Mouse (Mus musculus): ENCODE measurements around the gene Nrbf2.

Gene Nrbf2

DNA sequence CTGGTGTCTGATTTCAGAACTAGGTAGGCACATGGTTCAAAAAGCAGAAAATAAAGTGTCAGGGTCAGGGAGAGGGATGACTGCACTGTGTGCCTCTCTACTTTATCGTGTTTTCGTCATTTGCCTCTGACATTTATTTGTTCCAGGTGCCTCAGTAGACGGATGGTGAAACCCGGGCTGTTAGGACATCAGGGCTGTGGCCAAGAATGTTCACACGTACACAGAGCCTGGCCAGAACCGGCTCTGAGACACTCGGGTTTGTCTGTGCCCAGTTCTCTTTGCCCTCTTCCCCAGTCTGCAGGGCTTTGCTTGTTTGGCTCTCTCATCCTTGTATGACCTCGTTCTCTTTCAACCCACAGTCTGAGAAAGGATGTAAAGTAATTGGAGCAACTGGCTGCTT lies 6.0 kb upstream of the Nrbf2 start:
- no peak for DNase-seq

DNA sequence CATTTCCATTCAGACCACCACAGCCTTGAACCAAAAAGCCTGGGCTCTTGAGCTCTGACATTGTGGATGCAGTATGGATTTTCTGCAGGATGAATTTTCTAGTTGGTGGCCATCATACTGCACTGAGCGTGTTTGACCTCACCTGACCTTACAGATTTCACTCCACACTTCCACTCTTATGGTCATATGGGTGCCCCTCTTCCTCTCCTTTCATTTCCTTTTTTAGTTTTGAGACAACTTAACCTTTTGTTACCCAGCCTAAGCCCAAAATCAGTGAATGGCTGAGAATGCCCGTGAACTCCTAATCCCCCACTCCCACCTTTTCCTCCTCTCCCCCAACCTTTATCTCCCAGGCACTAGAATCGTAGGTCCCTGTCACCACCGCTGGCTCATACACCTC lies 5.5 kb upstream of the Nrbf2 start:
- no peak for DNase-seq

DNA sequence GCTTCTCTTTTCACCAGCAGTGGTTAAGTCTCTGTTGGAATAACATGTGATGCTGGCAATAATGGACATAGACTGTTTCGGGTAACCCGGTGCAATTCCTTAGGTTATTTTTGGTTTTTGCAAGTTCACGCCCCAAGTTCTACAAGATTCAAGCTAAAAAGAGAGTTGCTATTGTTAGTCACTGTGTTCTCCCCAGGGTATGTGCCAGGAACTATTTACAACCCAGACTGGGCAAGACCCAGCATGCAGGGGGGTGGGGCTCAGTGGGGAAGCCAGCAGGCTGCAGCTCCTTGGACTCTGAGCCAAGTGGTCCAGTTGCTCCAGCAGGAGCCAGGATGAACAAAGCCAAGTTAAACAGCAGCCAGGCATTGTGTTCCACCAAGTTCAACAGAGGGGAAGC lies 2.8 kb upstream of the Nrbf2 start:
- DNase-seq: peak; percentile 81

DNA sequence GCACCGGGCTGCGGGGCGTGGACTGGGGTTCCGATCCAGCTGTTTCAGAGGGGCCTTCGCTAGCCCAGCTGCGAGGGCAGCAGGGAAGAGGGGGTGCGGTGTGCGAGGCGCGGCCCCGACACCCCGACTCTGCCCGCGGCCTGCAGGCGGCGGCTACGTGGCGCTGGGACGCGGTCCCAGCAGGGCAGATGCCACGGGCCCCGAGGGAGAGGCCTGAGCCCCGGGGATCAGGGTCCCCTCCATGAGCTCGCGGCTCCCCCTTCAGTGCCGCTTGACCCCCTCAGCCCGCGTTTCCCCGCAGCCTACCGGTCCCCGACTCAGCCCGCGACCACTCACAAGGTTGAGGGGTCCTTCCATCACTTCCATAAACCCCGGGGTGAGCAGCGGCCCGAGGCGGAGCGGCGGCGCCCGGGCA lies 337 bp downstream of the Nrbf2 start:
- DNase-seq: no peak

DNA sequence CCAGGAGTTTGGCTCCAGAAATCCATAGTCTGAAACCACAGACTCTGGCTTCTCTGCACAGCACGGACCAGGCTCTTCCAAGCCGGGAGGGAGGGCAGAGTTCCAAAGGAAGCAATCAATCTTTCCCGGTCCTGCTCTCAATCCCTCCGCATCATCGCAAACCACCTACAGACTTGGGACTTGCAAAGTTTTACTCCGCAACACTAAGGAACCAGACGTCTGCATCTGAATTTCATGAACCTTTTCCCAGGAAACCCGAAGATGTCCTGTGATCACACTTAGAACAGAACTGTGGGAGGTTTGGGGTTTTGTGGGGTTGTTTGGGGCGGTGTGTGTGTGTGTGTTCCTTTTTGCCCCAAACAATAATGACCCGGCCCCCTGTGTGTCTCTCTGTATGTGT lies 794 bp downstream of the Nrbf2 start:
- DNase-seq: peak; percentile 52

DNA sequence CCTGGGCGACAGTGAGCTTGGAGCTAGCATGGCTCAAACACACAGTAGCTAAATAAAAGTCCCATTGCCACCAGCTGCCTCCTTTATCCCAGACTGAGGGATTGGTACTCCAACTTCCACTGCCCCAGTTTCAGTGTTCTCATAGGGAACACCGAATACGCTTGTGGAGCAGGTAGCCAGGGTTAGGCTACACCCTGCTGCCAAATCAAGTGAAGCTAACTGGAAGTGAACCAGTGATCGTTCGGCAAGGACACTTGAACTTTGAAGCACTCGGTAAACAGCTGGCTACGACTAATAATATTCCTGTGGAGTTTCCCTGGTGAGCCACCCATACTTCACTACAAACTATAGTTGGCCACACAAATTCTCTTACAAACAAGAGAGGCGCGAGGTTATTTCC lies 1.6 kb downstream of the Nrbf2 start:
- DNase-seq: peak; percentile 24

DNA sequence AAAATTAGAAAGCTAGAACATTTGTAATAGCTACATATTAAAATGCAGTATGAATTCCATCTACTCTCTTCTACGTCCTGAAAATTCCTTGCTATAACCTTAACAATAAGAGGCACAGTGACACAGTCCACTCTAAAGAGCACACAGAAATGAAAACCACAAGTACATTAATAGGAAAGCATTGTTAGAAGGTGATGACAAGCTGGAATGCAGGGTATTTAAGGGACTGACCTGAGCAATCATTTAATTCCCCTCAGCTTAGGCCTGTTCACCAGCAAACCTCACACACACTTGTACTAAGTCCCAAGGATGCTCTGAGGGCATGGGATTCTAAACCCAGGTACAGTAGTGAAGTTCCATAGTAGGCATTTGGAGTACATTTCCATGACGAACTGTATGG lies 2.6 kb downstream of the Nrbf2 start:
- DNase-seq: no peak

DNA sequence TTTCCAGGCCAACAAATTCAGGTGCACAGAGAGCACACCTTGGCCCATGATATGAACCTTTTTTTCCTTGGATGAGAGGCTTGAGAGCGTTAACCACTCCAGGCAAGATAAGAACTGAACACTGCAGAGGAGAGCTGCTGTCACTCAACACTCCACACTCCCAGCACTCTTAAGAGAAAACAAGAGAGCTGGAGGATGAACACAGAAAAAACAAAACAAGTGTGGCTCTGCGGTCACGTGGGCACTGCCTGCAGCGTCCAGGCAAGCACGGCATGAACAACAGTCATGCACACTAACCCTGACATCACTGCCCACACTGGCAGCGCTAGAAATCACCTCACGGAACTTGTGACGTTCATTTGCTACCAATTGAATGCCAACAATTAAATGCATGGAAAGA lies 3.3 kb downstream of the Nrbf2 start:
- peak; percentile 28 for DNase-seq

DNA sequence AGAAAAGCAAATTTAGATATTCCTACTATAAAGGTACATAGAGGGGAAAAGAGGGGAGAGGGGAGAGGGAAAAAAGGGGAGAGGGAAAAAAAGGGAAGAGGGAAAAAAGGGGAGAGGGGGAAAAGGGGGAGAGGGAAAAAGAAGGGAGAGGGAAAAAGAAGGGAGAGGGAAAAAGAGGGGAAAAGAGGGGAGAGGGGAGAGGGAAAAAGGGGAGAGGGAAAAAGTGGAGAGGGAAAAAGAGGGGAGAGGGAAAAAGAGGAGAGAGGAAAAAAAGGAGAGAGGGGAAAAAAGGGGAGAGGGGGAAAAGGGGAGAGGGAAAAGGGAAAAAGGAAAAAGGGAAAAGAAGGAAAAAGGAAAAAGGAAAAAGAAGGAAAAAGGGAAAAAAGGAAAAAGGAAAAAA lies 9.2 kb downstream of the Nrbf2 start:
- no peak for DNase-seq

DNA sequence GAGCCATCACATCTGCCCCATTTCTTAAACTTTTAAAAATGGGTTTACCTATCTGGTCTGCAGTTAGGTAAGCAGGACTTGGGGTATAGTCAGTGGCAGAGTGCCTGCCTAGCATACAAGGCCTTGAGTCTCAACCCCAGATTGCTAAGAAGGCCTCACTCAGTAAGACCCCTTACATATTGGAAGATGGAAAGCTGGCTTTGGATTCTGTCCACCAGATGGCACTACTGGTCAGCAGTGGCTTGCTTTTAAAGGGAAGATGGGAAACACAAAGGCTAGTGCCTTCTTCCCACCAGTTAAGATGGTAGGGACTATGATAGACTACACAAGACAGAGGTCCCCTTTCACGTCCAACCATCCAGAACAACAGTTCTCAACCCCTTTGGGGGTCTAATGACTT lies 20.3 kb downstream of the Nrbf2 start:
- DNase-seq: peak; percentile 66

DNA sequence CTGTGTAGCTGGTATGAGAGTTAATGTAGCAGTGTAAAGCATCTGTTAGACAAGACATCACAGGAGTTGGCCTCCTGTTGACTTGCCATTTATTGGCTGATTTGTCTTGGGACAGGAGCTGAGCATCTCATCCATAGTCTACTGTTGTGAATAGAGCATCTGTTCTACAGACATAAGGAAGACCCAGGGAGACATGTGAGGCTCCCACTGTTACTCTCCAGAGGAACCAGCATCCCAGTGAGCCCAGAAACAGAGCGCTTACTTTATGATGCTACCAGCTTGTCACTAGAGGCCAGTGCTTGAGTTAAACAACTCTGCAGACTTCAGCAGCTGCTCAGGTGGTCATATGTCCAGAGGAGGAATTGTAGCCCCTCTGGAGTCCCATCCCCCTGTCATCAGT lies 32.0 kb downstream of the Nrbf2 start:
- no peak for DNase-seq

DNA sequence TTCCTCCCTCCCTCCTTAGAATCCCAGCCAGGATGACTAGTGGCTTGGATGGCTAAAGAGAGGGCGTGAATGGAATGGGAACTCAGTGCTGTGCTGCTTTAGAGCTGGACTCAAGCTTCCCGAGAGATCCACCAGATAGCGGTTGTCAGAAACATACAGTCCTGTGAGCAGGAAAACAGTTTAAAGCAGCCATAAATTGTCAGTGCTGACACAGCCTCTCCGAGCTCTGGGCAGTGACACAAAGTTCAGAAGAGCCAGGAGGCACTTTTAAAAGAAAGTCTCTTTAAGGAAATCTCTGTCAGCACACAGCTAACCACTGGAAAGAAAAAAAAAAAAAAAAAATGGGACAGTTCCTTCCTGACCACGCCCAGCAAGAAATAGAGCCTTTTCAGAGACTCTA lies 32.8 kb downstream of the Nrbf2 start:
- DNase-seq: no peak

DNA sequence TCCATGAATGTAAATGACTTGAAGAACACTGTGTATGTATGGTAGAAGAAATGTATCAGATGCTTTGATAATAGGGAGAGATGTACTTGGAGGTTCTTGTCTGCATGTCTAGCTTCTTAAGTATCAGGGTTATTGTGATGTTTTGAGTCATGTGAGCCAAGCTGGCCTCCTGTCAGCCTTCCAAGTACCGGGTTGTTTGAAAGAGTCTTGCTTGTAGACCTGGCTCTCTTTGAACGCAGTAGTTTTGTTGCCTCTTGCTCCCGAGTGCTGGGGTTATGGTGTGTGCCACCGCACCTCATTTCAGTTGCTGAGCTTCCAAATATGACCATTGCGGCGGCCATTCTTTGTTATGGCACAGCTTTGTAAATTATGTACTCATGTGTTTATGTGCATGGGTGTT lies 34.3 kb downstream of the Nrbf2 start:
- DNase-seq: no peak

DNA sequence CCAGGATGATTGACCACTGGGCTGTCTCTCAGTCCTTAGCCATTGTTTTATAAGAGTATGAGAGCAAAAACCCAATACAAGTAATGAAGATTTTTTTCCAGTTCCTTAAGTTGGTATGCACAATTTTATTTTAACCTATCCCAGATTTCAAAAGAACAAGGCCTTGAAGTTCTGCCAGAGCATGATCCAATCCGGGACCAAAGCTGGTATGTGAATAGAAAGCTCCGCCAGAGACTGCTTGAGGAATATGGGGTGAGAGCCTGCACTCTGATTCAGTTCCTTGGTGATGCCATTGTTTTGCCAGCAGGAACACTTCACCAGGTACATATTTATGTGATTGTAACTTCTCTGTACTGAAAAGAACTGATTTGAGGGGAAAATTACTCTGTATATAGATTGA lies 35.6 kb downstream of the Nrbf2 start:
- DNase-seq: no peak

DNA sequence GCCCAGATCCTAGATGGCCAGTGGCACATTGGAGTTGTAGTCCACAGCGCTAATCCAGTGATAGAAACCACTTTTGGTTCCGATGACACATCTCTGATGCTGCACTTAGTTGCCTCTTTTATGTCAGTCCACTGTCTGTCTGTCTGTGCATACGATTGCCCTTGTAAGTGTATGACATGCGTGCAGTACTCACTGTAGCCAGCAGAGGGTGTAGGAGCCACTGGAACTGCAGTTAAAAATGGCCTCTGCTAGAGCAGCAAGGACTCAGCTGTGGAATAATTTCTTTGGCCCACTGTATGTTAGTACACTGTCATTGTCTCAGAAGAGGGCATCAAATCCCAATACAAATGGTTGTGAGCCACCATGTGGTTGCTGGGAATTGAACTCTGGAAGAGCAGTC lies 38.0 kb downstream of the Nrbf2 start:
- peak; percentile 56 for DNase-seq

DNA sequence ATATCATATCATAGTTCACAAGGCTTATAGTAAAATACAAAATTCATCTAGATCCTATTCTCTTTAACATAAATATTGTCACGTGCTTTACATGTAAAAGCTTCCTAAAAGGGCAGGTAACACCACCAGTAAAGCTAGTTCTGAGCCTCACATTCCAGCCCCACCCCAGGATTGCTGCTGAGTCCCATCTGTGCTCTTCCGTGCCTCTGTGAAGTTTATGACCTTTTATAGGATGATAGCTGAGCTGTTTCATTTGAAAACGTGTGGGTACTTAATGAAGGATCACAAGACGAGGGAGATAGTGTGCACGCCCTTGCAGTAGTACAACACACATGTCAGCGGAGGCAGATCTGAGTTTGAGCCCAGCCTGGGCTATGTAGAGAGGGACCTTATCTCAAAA lies 54.7 kb downstream of the Nrbf2 start:
- no peak for DNase-seq

DNA sequence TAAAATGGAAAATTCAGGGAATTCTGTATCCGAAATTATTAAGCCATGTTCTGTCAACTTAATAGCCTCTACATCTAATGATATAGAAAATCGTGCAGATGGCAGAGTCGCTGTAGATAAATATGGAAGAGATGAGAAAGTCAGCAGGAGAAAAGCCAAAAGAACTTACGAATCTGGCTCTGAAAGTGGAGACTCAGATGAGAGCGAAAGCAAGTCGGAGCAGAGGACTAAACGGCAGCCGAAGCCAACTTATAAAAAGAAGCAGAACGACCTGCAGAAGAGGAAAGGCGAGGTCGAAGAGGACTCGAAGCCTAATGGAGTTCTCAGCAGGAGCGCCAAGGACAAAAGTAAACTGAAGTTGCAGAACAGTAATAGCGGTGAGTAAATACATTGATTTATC lies 58.6 kb downstream of the Nrbf2 start:
- DNase-seq: no peak

DNA sequence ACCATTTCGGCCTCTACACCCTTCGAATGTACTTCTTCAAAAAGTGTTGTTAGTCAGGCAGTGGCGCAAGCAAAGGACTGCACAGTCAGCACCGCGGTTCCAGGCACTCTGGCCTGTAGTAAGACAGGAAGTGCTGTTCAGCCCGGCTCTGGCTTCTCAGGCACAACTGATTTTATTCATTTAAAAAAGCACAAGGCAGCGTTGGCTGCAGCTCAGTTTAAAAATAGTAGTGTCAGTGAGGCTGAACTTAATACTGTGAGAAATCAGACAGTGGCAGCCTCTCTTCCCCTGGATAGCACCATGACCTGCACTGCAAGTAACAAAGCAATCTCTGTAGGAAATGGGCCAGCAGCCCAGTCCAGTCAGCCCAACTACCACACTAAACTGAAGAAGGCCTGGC lies 59.0 kb downstream of the Nrbf2 start:
- DNase-seq: peak; percentile 36

DNA sequence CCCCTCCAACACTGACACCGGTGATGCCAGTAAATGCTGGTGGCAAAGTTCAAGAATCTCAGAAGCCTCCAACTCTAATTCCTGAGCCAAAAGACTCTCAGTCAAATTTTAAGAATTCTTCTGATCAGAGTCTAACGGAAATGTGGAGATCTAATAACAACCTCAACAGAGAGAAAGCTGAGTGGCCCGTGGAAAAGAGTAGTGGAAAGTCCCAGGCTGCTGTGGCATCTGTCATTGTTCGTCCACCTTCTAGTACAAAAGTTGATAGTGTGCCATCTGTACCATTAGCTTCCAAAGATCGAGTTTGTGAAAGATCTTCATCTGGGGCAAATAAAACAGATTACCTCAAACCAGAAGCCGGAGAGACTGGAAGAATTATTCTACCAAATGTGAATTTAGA lies 59.6 kb downstream of the Nrbf2 start:
- no peak for DNase-seq

DNA sequence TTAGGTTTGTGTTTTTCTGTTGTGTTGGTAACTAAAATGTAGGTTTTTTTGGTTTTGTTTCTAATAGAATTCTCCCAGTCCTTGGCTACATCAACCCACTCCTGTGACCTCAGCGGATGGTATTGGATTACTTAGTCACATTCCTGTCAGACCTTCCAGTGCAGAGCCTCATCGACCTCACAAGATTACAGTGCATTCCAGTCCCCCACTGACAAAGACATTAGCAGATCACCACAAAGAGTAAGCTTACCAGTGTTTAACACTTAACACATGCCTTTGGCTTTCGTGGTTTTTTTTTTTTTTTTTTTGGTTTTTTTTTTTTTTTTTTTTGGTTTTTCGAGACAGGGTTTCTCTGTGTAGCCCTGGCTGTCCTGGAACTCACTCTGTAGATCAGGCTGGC lies 61.2 kb downstream of the Nrbf2 start:
- no peak for DNase-seq

DNA sequence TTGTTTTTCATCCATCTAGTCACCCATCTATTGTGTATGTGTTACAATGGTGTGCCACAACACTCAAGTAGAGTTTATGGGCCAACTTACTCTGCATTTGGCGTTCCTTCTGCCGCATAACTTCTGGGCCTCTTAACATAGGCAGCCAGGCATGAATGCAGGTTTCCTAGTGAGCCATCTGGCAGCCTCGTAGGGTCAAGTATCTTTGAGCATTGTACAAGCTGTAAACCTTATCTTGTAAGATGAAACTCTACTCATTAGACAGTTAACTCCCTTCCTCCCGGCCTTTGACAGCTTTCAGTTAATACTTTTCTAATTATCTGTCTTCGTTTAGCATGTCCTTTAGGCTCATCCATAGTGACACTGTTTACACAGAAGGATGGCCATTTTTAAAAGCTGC lies 63.8 kb downstream of the Nrbf2 start:
- no peak for DNase-seq

DNA sequence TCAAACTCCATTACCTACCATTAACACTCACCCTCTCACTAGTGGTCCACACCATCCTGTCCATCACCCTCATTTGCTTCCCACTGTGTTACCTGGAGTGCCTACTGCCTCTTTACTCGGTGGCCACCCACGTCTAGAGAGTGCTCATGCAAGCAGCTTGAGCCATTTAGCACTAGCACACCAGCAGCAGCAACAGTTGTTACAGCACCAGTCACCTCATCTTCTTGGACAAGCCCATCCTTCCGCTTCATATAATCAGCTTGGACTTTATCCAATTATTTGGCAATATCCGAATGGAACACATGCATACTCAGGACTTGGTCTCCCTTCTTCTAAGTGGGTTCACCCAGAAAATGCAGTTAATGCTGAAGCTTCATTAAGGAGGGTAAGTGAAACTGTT lies 64.9 kb downstream of the Nrbf2 start:
- DNase-seq: no peak

DNA sequence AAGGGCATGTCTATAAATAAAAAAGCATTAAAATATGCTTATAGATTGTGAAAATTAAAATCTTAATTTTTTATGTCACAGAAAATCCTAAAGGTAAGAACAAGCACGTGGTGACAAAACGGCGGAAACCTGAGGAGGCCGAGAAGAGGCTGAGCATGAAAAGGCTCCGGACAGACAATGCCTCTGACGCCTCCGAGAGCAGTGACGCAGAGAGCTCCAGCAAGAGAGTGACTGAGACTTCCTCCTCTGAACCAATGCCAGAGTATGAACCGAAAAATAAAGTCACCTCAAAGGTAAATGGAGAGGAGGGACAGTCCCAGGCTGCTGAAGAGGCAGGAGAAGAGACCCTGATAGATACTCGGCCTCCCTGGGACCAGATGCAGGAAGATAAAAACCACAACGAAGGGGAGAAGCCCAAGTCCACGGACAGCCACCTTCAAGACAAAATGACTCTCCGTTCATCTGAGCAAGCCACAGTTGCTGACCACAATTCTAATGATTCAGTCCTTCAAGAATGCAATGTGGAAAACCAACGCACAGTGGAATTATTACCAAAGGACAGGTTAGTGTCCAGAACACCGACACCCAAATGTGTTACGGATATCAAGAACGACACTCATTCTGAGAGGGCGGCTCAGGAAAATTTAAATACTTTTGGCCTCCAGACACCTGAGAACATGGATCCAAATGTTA lies 66.1 kb downstream of the Nrbf2 start:
- DNase-seq: no peak

DNA sequence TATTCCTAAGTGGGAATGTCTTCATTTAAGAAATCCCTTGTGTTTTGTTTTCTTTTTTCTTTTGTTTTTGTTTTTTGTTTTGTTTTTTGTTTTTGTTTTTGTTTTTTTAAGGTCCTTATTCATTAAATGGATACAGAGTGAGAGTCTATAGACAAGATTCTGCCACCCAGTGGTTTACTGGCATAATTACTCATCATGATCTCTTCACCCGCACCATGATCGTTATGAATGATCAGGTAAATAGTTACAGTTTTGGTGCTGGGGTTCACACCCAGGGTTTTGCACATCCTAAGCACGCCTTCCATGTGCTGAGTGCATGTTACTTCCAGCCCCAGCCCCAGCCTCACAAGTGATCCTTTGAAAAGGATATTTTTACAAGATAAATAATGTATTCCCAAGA lies 68.2 kb downstream of the Nrbf2 start:
- no peak for DNase-seq

Data from kidney, adult 18-20 months (tissue).